Mouse (Mus musculus): ENCODE results near the gene Ankrd13b.
A peak's percentile ranks its signal among the peaks of the same experiment; 100 is the strongest.

Gene Ankrd13b

DNA sequence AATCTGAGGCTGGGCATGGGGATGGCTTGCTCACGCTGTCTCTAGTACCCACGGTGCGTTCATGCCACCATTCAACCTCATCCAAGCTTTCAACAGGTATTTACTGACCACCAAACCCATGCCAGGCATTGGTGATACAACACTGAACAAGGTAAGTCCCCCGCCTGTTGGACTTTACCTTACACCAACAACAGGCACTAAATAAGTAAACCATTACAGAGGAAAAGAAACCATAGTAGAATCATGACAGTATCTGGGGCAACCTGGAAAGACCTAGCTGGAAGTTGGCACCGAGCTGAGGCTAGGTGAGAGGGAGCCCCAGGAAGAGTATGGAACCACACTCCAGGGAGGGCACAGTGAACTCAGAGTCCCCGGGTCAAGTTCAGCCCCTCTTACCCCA, 12.6 kb downstream of the Ankrd13b start:
- H3K4me1 ChIP-seq (replicated peaks; ENCODE audit: low read depth, low read length): peaks cover 22% of the 10 kb centered on the region
- H3K4me3 ChIP-seq (replicated peaks; ENCODE audit: low read length): no peak overlapping the region
- TF ChIP-seq NANOG (IDR thresholded peaks at IDR 0.05; ENCODE audit: borderline replicate concordance, low read length) (no peak), CTCF (conservative IDR thresholded peaks at IDR 0.05; ENCODE audit: low read length) (no peak), POU5F1 (IDR thresholded peaks at IDR 0.05; ENCODE audit: borderline replicate concordance, low read length) (no peak)
- H3K36me3 ChIP-seq (ENCODE audit: insufficient read depth, low read length): 0 out of 2 replicates have a peak, but pooled peaks cover 6% of the 10 kb centered on the region
- H3K9me3 ChIP-seq (ENCODE audit: low read length): no peaks in the 10 kb centered on the region
- H3K27me3 ChIP-seq (ENCODE audit: insufficient read depth, low read length): peaks cover 39% of the 10 kb centered on the region

DNA sequence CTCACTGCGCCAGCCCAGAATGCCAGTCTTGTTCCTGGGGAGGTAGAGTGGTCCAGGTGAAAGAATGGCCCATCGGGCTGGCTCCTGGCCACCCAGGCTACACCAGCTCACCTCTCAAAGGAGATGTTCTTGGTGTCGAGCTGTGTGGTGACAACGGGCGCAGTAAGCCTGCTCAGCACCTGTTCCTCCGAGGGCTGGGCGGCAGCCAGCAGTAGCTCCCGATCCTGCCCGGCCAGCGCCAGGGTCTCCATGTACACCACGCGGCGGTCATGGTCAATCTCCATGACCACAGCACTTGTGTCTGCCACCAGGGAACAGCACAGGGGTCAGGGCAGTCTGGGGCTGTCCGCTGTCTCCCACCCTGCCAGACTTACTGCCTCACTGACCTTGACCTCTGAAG, 13.3 kb downstream of the Ankrd13b start:
- H3K9me3 ChIP-seq (ENCODE audit: low read length): no peaks in the 10 kb centered on the region
- TF ChIP-seq POU5F1 (IDR thresholded peaks at IDR 0.05; ENCODE audit: borderline replicate concordance, low read length): no peak
- no peak; the same call in 1 of the 2 replicates for TF ChIP-seq NANOG (IDR thresholded peaks at IDR 0.05; ENCODE audit: borderline replicate concordance, low read length)
- TF ChIP-seq CTCF (conservative IDR thresholded peaks at IDR 0.05; ENCODE audit: low read length): no peak
- H3K4me1 ChIP-seq (replicated peaks; ENCODE audit: low read depth, low read length): peaks cover 28% of the 10 kb centered on the region
- 0 out of 2 replicates have a peak, but pooled peaks cover 6% of the 10 kb centered on the region for H3K36me3 ChIP-seq (ENCODE audit: insufficient read depth, low read length)
- H3K4me3 ChIP-seq (replicated peaks; ENCODE audit: low read length): 0 out of 2 replicates have a peak overlapping the region, but pooled peaks have one; percentile 8
- H3K27me3 ChIP-seq (ENCODE audit: insufficient read depth, low read length): peaks cover 46% of the 10 kb centered on the region

DNA sequence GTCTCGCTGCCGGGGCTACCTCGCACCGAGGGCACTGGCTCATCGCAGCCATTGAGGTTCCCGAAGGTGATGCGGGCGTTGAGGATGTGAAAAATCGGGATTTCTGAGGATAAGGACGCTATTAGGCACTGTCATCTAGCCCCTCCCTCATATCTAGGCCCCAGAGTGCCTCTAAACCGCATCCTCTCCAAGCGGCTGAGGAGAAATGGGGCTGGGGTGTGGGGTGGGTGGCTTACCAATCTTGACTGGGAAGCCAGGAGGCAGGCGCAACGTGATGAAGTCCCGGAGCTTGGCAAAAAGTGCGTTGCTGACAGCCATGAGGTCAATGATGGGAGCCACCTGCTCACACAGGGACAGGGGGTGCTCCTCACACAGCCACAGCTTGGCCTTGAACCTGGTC, 16.7 kb downstream of the Ankrd13b start:
- H3K36me3 ChIP-seq (ENCODE audit: insufficient read depth, low read length): 0 out of 2 replicates have a peak, but pooled peaks cover 6% of the 10 kb centered on the region
- no peaks in the 10 kb centered on the region for H3K9me3 ChIP-seq (ENCODE audit: low read length)
- H3K4me3 ChIP-seq (replicated peaks; ENCODE audit: low read length): no peak overlapping the region
- TF ChIP-seq CTCF (conservative IDR thresholded peaks at IDR 0.05; ENCODE audit: low read length) (no peak), POU5F1 (IDR thresholded peaks at IDR 0.05; ENCODE audit: borderline replicate concordance, low read length) (no peak), NANOG (IDR thresholded peaks at IDR 0.05; ENCODE audit: borderline replicate concordance, low read length) (no peak)
- H3K27me3 ChIP-seq (ENCODE audit: insufficient read depth, low read length): peaks cover 80% of the 10 kb centered on the region
- H3K4me1 ChIP-seq (replicated peaks; ENCODE audit: low read depth, low read length): peaks cover 48% of the 10 kb centered on the region

DNA sequence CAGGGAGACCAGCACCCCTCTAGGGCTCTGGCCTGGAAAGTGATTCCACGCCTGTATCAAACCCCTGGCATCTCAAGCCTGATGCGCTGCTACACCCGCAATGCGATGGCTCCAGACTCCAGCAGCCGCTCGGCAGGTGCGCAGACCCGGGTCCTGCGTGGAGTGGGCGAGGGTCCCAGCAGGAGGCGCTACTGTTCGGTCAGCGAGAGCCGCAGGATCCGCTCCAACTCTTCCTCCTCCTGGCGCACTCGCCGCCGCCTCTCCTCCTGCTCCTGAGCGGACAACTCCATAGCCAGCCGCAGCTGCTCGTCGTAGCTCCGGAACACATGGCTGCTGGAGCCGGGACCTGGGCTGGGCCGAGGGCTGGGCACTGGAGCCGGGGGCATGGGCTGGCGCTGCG, 18.1 kb downstream of the Ankrd13b start:
- TF ChIP-seq CTCF (conservative IDR thresholded peaks at IDR 0.05; ENCODE audit: low read length): no peak; the same call in 1 of the 2 replicates
- no peak for TF ChIP-seq NANOG (IDR thresholded peaks at IDR 0.05; ENCODE audit: borderline replicate concordance, low read length)
- TF ChIP-seq POU5F1 (IDR thresholded peaks at IDR 0.05; ENCODE audit: borderline replicate concordance, low read length): no peak
- H3K4me3 ChIP-seq (replicated peaks; ENCODE audit: low read length): peak overlapping the region; percentile 72

DNA sequence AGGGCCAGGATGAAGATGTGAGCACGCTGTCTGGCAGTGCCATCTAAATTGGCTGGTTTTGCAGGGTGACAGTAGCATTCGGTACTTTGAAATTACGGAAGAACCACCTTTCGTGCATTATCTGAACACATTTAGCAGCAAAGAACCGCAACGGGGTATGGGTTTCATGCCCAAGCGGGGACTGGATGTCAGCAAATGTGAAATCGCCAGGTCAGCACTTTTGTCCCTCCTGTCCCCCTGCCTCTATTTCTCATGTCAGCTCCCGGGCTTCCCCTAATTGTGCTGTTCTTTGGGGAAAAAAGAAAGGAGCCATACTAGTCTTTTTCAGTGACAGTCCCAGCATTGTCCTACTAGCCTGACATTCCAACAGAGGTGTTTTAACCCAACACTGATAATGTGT, 21.1 kb downstream of the Ankrd13b start:
- H3K4me1 ChIP-seq (replicated peaks; ENCODE audit: low read depth, low read length): peaks cover 80% of the 10 kb centered on the region

More for the DNA sequence above, 18.1 kb downstream of the Ankrd13b start:
- H3K27me3 ChIP-seq (ENCODE audit: insufficient read depth, low read length): peaks cover 87% of the 10 kb centered on the region
- H3K36me3 ChIP-seq (ENCODE audit: insufficient read depth, low read length): 0 out of 2 replicates have a peak, but pooled peaks cover 6% of the 10 kb centered on the region
- no peaks in the 10 kb centered on the region for H3K9me3 ChIP-seq (ENCODE audit: low read length)
- H3K4me1 ChIP-seq (replicated peaks; ENCODE audit: low read depth, low read length): peaks cover 58% of the 10 kb centered on the region

DNA sequence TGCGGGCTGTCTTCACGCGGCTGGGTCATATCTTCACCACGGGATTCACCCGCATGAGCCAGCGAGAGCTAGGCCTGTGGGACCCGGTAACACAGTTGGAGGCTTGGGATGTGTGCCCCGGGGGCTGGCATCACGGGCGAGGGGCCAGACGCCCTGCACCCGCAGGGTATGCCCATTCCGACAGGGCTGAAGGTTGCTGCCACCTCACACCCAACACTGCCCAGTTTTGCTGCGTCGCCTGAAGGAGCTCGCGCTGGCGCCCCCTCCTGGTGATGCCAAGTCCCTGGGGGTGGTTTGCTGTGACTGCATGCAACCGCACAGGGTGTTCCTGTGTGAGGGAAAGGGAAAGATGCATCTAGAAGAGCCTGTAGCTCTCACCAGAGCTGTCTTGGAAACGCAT, 21.7 kb downstream of the Ankrd13b start:
- H3K4me3 ChIP-seq (replicated peaks; ENCODE audit: low read length): peak overlapping the region; percentile 64
- peaks cover 86% of the 10 kb centered on the region for H3K4me1 ChIP-seq (replicated peaks; ENCODE audit: low read depth, low read length)
- TF ChIP-seq NANOG (IDR thresholded peaks at IDR 0.05; ENCODE audit: borderline replicate concordance, low read length): no peak
- TF ChIP-seq CTCF (conservative IDR thresholded peaks at IDR 0.05; ENCODE audit: low read length): peak; percentile 79
- no peaks in the 10 kb centered on the region for H3K9me3 ChIP-seq (ENCODE audit: low read length)
- H3K36me3 ChIP-seq (ENCODE audit: insufficient read depth, low read length): no peaks in the 10 kb centered on the region
- H3K27me3 ChIP-seq (ENCODE audit: insufficient read depth, low read length): peaks cover 99% of the 10 kb centered on the region

More for the DNA sequence above, 21.1 kb downstream of the Ankrd13b start:
- TF ChIP-seq POU5F1 (IDR thresholded peaks at IDR 0.05; ENCODE audit: borderline replicate concordance, low read length) (no peak), CTCF (conservative IDR thresholded peaks at IDR 0.05; ENCODE audit: low read length) (no peak), NANOG (IDR thresholded peaks at IDR 0.05; ENCODE audit: borderline replicate concordance, low read length) (no peak)
- Histone ChIP-seq H3K9me3 (ENCODE audit: low read length) (no peaks in the 10 kb centered on the region), H3K4me3 (replicated peaks; ENCODE audit: low read length) (no peak overlapping the region), H3K36me3 (ENCODE audit: insufficient read depth, low read length) (no peaks in the 10 kb centered on the region), H3K27me3 (ENCODE audit: insufficient read depth, low read length) (peaks cover 99% of the 10 kb centered on the region)

DNA sequence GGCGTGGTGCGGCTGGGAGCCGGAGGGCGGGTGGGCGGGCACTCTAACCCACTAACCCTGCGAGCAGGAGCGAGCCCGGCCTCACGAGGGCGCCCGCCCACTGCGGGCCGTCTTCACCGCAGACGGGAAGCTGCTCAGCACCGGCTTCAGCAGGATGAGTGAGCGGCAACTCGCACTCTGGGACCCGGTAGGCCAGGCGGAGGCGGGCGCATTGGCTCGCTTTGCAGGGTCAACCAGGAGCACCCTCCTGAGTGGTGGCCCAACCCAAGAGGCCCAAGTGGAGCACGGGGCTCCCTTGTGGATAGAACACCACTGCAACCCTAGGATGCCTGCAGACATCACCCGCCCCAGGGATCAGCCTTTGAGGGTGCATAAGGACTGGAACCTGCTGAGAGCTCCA, 22.3 kb downstream of the Ankrd13b start:
- Histone ChIP-seq H3K27me3 (ENCODE audit: insufficient read depth, low read length) (peaks cover 99% of the 10 kb centered on the region), H3K4me3 (replicated peaks; ENCODE audit: low read length) (peak overlapping the region; percentile 68), H3K36me3 (ENCODE audit: insufficient read depth, low read length) (no peaks in the 10 kb centered on the region), H3K4me1 (replicated peaks; ENCODE audit: low read depth, low read length) (peaks cover 82% of the 10 kb centered on the region), H3K9me3 (ENCODE audit: low read length) (no peaks in the 10 kb centered on the region)
- no peak for TF ChIP-seq CTCF (conservative IDR thresholded peaks at IDR 0.05; ENCODE audit: low read length)
- no peak for TF ChIP-seq POU5F1 (IDR thresholded peaks at IDR 0.05; ENCODE audit: borderline replicate concordance, low read length)
- TF ChIP-seq NANOG (IDR thresholded peaks at IDR 0.05; ENCODE audit: borderline replicate concordance, low read length): no peak

DNA sequence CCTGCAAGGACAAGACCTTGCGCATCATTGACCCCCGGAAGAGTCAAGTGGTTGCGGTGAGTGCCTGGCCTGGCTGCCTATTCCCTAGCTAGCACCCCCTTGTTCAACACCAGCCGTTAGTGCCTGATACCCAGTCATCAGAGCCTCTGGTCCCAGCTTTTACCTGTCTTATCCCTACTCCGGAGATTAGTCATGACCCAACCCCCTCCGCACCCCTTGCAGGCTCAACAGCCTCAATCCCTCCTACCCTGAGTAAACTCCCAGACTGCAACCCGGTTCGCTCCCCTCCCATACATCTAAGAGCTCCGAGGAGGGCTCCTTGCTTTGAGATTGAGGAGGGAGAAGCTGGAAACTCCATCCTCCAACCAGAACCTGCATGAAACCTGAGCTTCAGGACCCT, 22.9 kb downstream of the Ankrd13b start:
- peaks cover 82% of the 10 kb centered on the region for H3K4me1 ChIP-seq (replicated peaks; ENCODE audit: low read depth, low read length)
- H3K27me3 ChIP-seq (ENCODE audit: insufficient read depth, low read length): peaks cover 99% of the 10 kb centered on the region
- peak overlapping the region; percentile 68 for H3K4me3 ChIP-seq (replicated peaks; ENCODE audit: low read length)
- no peaks in the 10 kb centered on the region for H3K36me3 ChIP-seq (ENCODE audit: insufficient read depth, low read length)
- no peak for TF ChIP-seq NANOG (IDR thresholded peaks at IDR 0.05; ENCODE audit: borderline replicate concordance, low read length)
- TF ChIP-seq POU5F1 (IDR thresholded peaks at IDR 0.05; ENCODE audit: borderline replicate concordance, low read length): no peak
- TF ChIP-seq CTCF (conservative IDR thresholded peaks at IDR 0.05; ENCODE audit: low read length): no peak
- no peaks in the 10 kb centered on the region for H3K9me3 ChIP-seq (ENCODE audit: low read length)

DNA sequence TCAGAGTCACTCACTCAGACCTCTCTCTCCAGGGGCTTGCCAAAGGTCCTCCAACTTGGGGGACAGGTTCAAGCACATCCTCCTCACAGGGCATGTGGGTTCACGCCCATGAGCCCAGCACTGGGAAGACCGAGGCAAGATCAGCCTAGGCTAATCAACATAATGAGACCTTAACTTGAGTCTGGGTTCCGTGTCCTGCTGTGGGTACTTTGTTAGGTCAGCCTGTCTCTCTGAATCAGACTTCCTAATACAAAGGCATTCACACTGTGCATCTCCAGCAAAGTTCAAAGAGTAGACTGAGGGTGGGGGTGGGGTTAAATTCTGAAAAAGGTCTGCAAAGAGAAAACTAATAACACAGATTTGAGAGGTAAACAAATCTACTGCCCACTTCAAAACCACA, 24.4 kb downstream of the Ankrd13b start:
- H3K9me3 ChIP-seq (ENCODE audit: low read length): no peaks in the 10 kb centered on the region
- no peaks in the 10 kb centered on the region for H3K36me3 ChIP-seq (ENCODE audit: insufficient read depth, low read length)
- TF ChIP-seq CTCF (conservative IDR thresholded peaks at IDR 0.05; ENCODE audit: low read length): no peak
- TF ChIP-seq POU5F1 (IDR thresholded peaks at IDR 0.05; ENCODE audit: borderline replicate concordance, low read length): no peak
- no peak; the same call in 1 of the 2 replicates for TF ChIP-seq NANOG (IDR thresholded peaks at IDR 0.05; ENCODE audit: borderline replicate concordance, low read length)
- peaks cover 99% of the 10 kb centered on the region for H3K27me3 ChIP-seq (ENCODE audit: insufficient read depth, low read length)
- no peak overlapping the region for H3K4me3 ChIP-seq (replicated peaks; ENCODE audit: low read length)
- peaks cover 73% of the 10 kb centered on the region for H3K4me1 ChIP-seq (replicated peaks; ENCODE audit: low read depth, low read length)
